In the genomic region with DNA sequence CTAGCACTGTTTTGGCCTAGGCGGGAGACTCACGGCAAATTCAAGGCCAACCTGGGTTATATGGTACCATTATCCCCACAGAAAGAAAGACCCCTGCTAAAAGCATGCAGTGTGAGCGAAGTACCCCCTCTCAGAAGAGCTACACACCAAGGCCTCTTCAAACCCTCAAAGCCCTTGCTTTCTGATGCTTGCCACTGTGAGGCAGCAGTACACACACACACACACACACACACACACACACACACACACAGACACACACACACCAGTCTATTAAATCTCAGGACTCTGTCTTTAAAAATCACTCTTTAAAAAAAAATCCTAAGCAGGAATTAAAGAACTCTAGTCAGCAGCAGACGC, we compare ENCODE assay signal across 9 mouse cellular contexts. TPM values are rescaled to one million over a fixed set of nuclear protein-coding genes. Genes with fewer than 3 reads are reported as not detected.
DNase-seq lines count a peak whose midpoint lies in the region; ATAC-seq lines count a peak whose summit lies in the region.
"Had no signal": no experiment of that assay in that cellular context is flagged by ENCODE, and none has a peak within 500 bp of the region (broad histone marks: within the 10 kb centered on the region; RNA-seq: fewer than 3 reads in every experiment).

No protein-coding gene starts in this region.

- no peak for ATAC-seq in heart, embryonic 16.5 days (replicated peaks; ENCODE audit: extremely low read depth, insufficient read depth, low FRiP score)
- no peak for ATAC-seq in hindbrain, embryonic 11.5 days (ENCODE audit: low FRiP score)
- no peak; the same call in 1 of the 2 replicates for ATAC-seq in midbrain, embryonic 11.5 days (ENCODE audit: low FRiP score)
- no peak for ATAC-seq in inflammation-experienced regulatory T-cells, adult 6 months
- no peak for ATAC-seq in activated CD4-positive, CD25-positive, alpha-beta regulatory T cell, adult 4 months

- intact Hi-C loops in heart, postnatal 10 days (cut with DNase I) = loop anchor here (2.0 kb wide), 1 partner anchor 31 kb away; no protein-coding TSS in a partner anchor

- H3K4me2 ChIP-seq in heart, embryonic 16.5 days (ENCODE audit: low read depth, low read length) = peak overlapping the region; percentile 66
- H3K4me2 ChIP-seq in hindbrain, embryonic 11.5 days (replicated peaks; ENCODE audit: low read depth, low read length) = peak overlapping the region; percentile 83
- H3K4me2 ChIP-seq in midbrain, embryonic 11.5 days = peak overlapping the region; percentile 78

- H3K27me3 ChIP-seq in heart, embryonic 16.5 days (ENCODE audit: control insufficient read depth, insufficient read depth, low read length) = no peaks in the 10 kb centered on the region
- H3K27me3 ChIP-seq in hindbrain, embryonic 11.5 days (ENCODE audit: control insufficient read depth, insufficient read depth, low read length) = no peaks in the 10 kb centered on the region
- H3K27me3 ChIP-seq in midbrain, embryonic 11.5 days (ENCODE audit: control insufficient read depth, insufficient read depth, low read length) = no peaks in the 10 kb centered on the region
- H3K27me3 ChIP-seq: Patski had no signal

- peaks cover 35% of the 10 kb centered on the region for H3K4me1 ChIP-seq in heart, embryonic 16.5 days (ENCODE audit: control insufficient read depth, insufficient read depth, low read length)
- H3K4me1 ChIP-seq in hindbrain, embryonic 11.5 days (replicated peaks; ENCODE audit: control insufficient read depth, insufficient read depth, low read length) = peaks cover 5% of the 10 kb centered on the region; the same call in 1 of the 2 replicates
- peaks cover 14% of the 10 kb centered on the region for H3K4me1 ChIP-seq in midbrain, embryonic 11.5 days (ENCODE audit: control insufficient read depth, insufficient read depth, low read length)

- H3K9me3 ChIP-seq in heart, embryonic 16.5 days (replicated peaks; ENCODE audit: control insufficient read depth, low read length) = no peaks in the 10 kb centered on the region
- no peaks in the 10 kb centered on the region for H3K9me3 ChIP-seq in hindbrain, embryonic 11.5 days (ENCODE audit: control insufficient read depth, low read length)
- H3K9me3 ChIP-seq in midbrain, embryonic 11.5 days (ENCODE audit: control insufficient read depth, low read length) = no peaks in the 10 kb centered on the region

- peak overlapping the region; percentile 100; the same call in 1 of the 2 replicates for H3K9ac ChIP-seq in heart, embryonic 16.5 days (ENCODE audit: low read length)
- H3K9ac ChIP-seq in hindbrain, embryonic 11.5 days (ENCODE audit: low read depth, low read length) = peak overlapping the region; percentile 95; the same call in 1 of the 2 replicates
- H3K9ac ChIP-seq in midbrain, embryonic 11.5 days (ENCODE audit: low read length) = peak overlapping the region; percentile 86

- peak overlapping the region; percentile 95 for H3K27ac ChIP-seq in heart, embryonic 16.5 days (ENCODE audit: low read length)
- H3K27ac ChIP-seq in hindbrain, embryonic 11.5 days (ENCODE audit: low read depth, low read length) = peak overlapping the region; percentile 58; the same call in 1 of the 2 replicates
- H3K27ac ChIP-seq in midbrain, embryonic 11.5 days (ENCODE audit: low read depth, low read length) = no peak overlapping the region; the same call in 1 of the 2 replicates

- DNase-seq in heart, postnatal 10 days = no peak
- peak; percentile 11 for DNase-seq in Muller cell, postnatal 12 days (ENCODE audit: inconsistent ontology term)
- DNase-seq in hindbrain, embryonic 11.5 days (ENCODE audit: low spot score) = no peak
- no peak for DNase-seq in midbrain, embryonic 11.5 days (ENCODE audit: low spot score, missing footprints)
- DNase-seq in left cerebral cortex, adult 9 months (ENCODE audit: low spot score in 2 of 2) = no peak

- peak overlapping the region; percentile 96 for H3K4me3 ChIP-seq in heart, embryonic 16.5 days (ENCODE audit: low read length)
- peak overlapping the region; percentile 86 for H3K4me3 ChIP-seq in hindbrain, embryonic 11.5 days (ENCODE audit: low read depth, low read length)
- H3K4me3 ChIP-seq in midbrain, embryonic 11.5 days (ENCODE audit: low read depth, low read length) = peak overlapping the region; percentile 81; the same call in 1 of the 2 replicates

- WGBS in heart, embryonic 16.5 days = 62% methylated on average over 4 of the region's 4 CpGs
- WGBS in hindbrain, embryonic 11.5 days = 55% methylated on average over 4 of the region's 4 CpGs
- 51% methylated on average over 4 of the region's 4 CpGs for WGBS in midbrain, embryonic 11.5 days

- no peaks in the 10 kb centered on the region for H3K36me3 ChIP-seq in heart, embryonic 16.5 days (ENCODE audit: control insufficient read depth, insufficient read depth)
- no peaks in the 10 kb centered on the region for H3K36me3 ChIP-seq in hindbrain, embryonic 11.5 days (ENCODE audit: control insufficient read depth, insufficient read depth, low read length)
- H3K36me3 ChIP-seq in midbrain, embryonic 11.5 days (ENCODE audit: control insufficient read depth, insufficient read depth, low read length) = no peaks in the 10 kb centered on the region

RNA-seq across cellular contexts. Expression of a gene that starts 0.7 kb away (rescaled TPM):
- polyA plus RNA-seq in heart, embryonic 16.5 days (2015; fragmentation: Nextera tagmentation; extraction: Ambion mirVana) = 39.3 and 47.7 TPM in 2 replicates
- total RNA-seq in heart, postnatal 10 days (2021) = 100 to 1,000 TPM; 144 to 160 TPM
- polyA plus RNA-seq in hindbrain, embryonic 11.5 days (2014; fragmentation: Nextera tagmentation; extraction: Ambion mirVana) = 19.6 and 22.6 TPM in 2 replicates
- polyA plus RNA-seq in midbrain, embryonic 11.5 days (2014; fragmentation: Nextera tagmentation; extraction: Ambion mirVana) = 17.4 and 21.2 TPM in 2 replicates
- polyA plus RNA-seq in inflammation-experienced regulatory T-cells, adult 6 months (2017; shearing (Covaris generic)) = 1 to 10 TPM in 2 of 3 experiments, under 1 TPM in 1; 0.60 to 1.6 (median 1.6) TPM
- 1 to 10 TPM in 1 of 2 experiments, under 1 TPM in 1; 0.82 to 1.3 TPM for polyA plus RNA-seq in activated CD4-positive, CD25-positive, alpha-beta regulatory T cell, adult 4 months (2017; shearing (Covaris generic))

RNA-seq across cellular contexts. Expression of a gene that starts 57.9 kb away (rescaled TPM):
- 27.5 and 28.2 TPM in 2 replicates for polyA plus RNA-seq in heart, embryonic 16.5 days (2015; fragmentation: Nextera tagmentation; extraction: Ambion mirVana)
- total RNA-seq in heart, postnatal 10 days (2021) = 10 to 100 TPM; 21.2 to 21.6 TPM
- 59.0 and 59.1 TPM in 2 replicates for polyA plus RNA-seq in hindbrain, embryonic 11.5 days (2014; fragmentation: Nextera tagmentation; extraction: Ambion mirVana)
- polyA plus RNA-seq in midbrain, embryonic 11.5 days (2014; fragmentation: Nextera tagmentation; extraction: Ambion mirVana) = 61.5 and 62.7 TPM in 2 replicates
- polyA plus RNA-seq in inflammation-experienced regulatory T-cells, adult 6 months (2017; shearing (Covaris generic)) = 10 to 100 TPM; 26.1 to 40.4 (median 39.4) TPM
- polyA plus RNA-seq in activated CD4-positive, CD25-positive, alpha-beta regulatory T cell, adult 4 months (2017; shearing (Covaris generic)) = 10 to 100 TPM; 31.1 to 42.0 TPM

RNA-seq across cellular contexts. Expression of a gene that starts 58.1 kb away (rescaled TPM):
- polyA plus RNA-seq in heart, embryonic 16.5 days (2015; fragmentation: Nextera tagmentation; extraction: Ambion mirVana) = 15.8 and 16.0 TPM in 2 replicates
- total RNA-seq in heart, postnatal 10 days (2021) = 1 to 10 TPM; 5.2 to 5.7 TPM
- 32.2 and 34.0 TPM in 2 replicates for polyA plus RNA-seq in hindbrain, embryonic 11.5 days (2014; fragmentation: Nextera tagmentation; extraction: Ambion mirVana)
- 31.1 and 33.0 TPM in 2 replicates for polyA plus RNA-seq in midbrain, embryonic 11.5 days (2014; fragmentation: Nextera tagmentation; extraction: Ambion mirVana)
- polyA plus RNA-seq in inflammation-experienced regulatory T-cells, adult 6 months (2017; shearing (Covaris generic)) = 10 to 100 TPM; 19.0 to 33.2 (median 27.3) TPM
- polyA plus RNA-seq in activated CD4-positive, CD25-positive, alpha-beta regulatory T cell, adult 4 months (2017; shearing (Covaris generic)) = 10 to 100 TPM; 19.8 to 21.9 TPM
